Mouse (Mus musculus): Measurements from ENCODE around the gene Mpdz.

The Mpdz gene

DNA sequence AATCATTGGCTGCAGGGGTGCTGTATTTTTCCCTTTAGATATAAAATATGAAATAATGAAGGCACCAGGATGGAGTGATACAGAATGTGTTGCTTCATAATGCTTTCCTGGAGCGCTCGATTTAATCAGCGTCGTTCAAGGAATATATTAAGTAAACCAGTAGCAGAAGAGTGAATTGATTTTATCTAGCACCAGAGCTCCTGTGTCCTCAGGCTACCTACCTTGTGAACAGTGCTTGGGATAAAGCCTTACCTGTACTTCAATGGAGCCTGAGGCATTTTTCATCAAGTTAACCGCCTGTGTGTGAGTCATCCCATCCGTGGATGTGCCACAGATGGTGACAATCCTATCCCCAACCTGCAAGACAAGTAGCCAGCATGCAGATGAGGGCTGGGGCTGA lies 159.5 kb downstream of the Mpdz start:
- DNase-seq (ENCODE audit: low read depth, low spot score) = no peak

GRCm38 (mm10) chr4:81280098-81280497 lies 162.5 kb downstream of the Mpdz start:
- DNase-seq (ENCODE audit: low read depth, low spot score) = no peak

DNA sequence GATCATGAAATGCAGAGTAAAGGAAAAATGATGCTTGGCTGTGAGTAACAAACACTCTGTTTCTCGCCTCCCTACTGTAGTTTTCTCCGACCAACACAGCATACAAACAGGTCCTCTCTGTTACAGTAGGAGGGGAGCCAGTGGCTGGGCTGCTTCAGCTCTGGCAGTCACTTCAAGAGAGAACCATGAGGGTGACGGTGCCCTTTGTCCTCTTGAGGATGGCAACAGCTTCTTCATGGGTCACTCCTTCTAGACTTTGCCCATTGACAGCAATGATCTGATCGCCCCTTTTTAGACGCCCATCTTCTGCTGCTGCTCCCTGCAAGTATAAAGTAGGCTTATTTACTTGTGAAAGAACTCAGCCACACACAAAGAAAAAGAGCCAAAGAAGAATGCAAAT lies 163.2 kb downstream of the Mpdz start:
- DNase-seq (ENCODE audit: low read depth, low spot score) = no peak

DNA sequence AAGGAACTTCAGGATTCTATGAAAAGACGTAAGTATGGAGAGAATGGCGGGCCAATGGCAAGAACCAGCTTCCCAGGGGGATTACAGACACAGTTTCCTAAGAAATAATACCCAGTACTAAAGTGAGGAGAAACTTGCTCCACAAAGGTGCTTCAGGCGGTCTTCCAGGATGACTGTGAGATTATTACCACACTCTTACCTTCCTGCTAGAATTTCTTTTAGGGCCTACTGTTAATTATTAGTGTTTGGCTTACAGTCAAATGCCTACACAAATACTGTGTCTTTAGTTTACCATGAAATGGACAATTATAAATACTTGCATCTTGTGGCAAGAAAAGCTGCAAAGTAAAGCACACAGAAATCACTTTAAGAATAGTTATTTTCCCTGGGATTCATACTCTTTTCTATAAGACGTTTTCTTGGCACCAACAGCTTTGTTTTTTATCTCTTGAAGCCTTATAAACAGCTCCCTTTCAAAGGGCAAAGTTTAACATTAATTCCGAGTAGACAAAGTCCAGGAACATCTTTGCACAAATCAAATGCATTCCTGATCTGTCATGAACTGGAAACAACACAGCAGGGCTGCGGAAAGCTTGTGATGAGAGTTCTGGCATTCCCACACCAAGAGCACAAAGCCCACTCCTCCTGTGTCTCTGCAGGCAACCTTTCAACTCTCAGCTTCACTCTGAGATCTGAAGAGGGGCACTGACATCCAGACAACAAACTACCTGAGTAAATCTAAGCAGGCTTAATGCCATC lies 166.5 kb downstream of the Mpdz start:
- peak; percentile 18 for DNase-seq (ENCODE audit: low read depth, low spot score)

GRCm38 (mm10) chr4:81273067-81273466 lies 169.5 kb downstream of the Mpdz start:
- DNase-seq (ENCODE audit: low read depth, low spot score) = no peak

DNA sequence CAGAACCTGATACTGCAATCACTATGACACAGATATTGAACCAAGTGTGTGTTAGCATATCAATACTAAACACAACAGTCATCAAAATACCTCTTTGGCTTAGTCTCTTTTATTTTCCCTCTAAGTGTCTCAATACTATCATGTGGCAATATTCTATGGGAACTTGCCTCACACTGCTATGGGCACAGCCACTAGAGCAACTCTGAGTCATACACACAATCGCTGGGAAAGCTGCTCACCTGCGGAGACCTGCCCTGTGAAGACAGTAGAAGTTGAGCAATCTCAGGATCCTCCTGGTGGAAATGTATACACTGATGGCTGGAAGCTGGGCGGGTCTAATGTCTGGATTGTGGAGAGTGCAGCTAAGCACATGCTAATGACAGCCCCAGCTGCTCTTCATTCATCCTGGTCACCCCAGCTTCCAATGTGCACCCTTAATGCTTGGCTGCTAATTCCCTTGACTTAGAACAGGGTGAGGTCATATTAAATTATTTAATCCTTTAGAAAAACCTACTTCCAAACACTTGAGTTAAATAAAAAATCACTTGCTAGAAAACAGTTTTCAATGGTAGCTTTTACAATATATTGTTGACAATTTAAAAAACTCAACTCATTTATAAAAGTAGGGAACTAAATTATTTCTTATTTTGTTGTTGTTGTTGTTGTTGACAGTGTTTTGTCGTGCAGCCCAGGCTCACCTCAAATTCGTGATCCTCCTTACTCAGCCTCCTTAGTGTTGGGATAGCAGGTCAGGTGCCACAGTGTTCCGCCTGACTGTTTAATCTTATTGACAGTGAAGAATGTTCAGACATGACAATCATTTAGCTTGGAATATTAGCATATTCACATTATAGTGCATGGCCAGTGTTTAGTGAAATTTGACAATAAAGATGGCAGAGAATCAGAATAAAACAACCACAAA lies 189.5 kb downstream of the Mpdz start:
- no peak for DNase-seq (ENCODE audit: low read depth, low spot score)

- no peak for DNase-seq (ENCODE audit: low read depth, low spot score)
These were observed 190.3 kb downstream of the Mpdz start for GRCm38 (mm10) chr4:81252334-81252733.

- DNase-seq (ENCODE audit: low read depth, low spot score) = peak; percentile 48
These were observed 190.7 kb downstream of the Mpdz start for GRCm38 (mm10) chr4:81251934-81252333.

- DNase-seq (ENCODE audit: low read depth, low spot score) = no peak
These were observed 193.4 kb downstream of the Mpdz start for GRCm38 (mm10) chr4:81249245-81249644.

GRCm38 (mm10) chr4:81236227-81236626 lies 206.4 kb downstream of the Mpdz start:
- no peak for DNase-seq (ENCODE audit: low read depth, low spot score)
